Mouse (Mus musculus): ENCODE measurements around the gene Evi2. TPM values are rescaled to one million over a fixed set of nuclear protein-coding genes. Genes with fewer than 3 reads are reported as not detected.

Gene Evi2
- polyA plus RNA-seq (2016; fragmentation: Nextera tagmentation; extraction: Ambion mirVana), result 0.82 and 1.1 TPM in 2 replicates

GRCm38 (mm10) chr11:79530333-79530761 lies at the start of gene Evi2, which contains the start of gene Evi2a:
TSS of gene Evi2 (minus strand) at chr11:79530589.
TSS of gene Evi2a (minus strand) at chr11:79530609.
- Histone ChIP-seq H3K9me3 (replicated peaks) (no peaks in the 10 kb centered on the region), H3K4me1 (no peaks in the 10 kb centered on the region), H3K36me3 (peaks cover 49% of the 10 kb centered on the region), H3K27me3 (ENCODE audit: low read depth, poor library complexity, severe bottlenecking) (no peaks in the 10 kb centered on the region), H3K27ac (no peak within 1 kb of the TSS), H3K4me3 (no peak within 1 kb of the TSS)
- WGBS, result 93% methylated on average over 7 of the region's 7 CpGs
- DNase-seq (ENCODE audit: low spot score), result no peak

GRCm38 (mm10) chr11:79577741-79578140 lies 47.4 kb upstream of the Evi2 start:
- WGBS, result 58% methylated on average over 5 of the region's 5 CpGs
- Histone ChIP-seq H3K4me1 (peaks cover 3% of the 10 kb centered on the region; the same call in 1 of the 2 replicates), H3K27ac (no peak overlapping the region), H3K27me3 (ENCODE audit: low read depth, poor library complexity, severe bottlenecking) (no peaks in the 10 kb centered on the region), H3K4me3 (no peak overlapping the region), H3K36me3 (peaks cover 54% of the 10 kb centered on the region), H3K9me3 (replicated peaks) (no peaks in the 10 kb centered on the region)
- DNase-seq (ENCODE audit: low spot score), result peak; percentile 69

- no peaks in the 10 kb centered on the region for H3K27me3 ChIP-seq (ENCODE audit: low read depth, poor library complexity, severe bottlenecking)
- H3K9me3 ChIP-seq (replicated peaks), result no peaks in the 10 kb centered on the region
- no peak overlapping the region for H3K4me3 ChIP-seq
- 94% methylated on average over 14 of the region's 14 CpGs for WGBS
- H3K27ac ChIP-seq, result no peak overlapping the region
- peaks cover 72% of the 10 kb centered on the region for H3K36me3 ChIP-seq
- H3K4me1 ChIP-seq, result peaks cover 3% of the 10 kb centered on the region; the same call in 1 of the 2 replicates
- no peak for DNase-seq (ENCODE audit: low spot score)
Observed at GRCm38 (mm10) chr11:79575383-79576073, 45.1 kb upstream of the Evi2 start.

- DNase-seq (ENCODE audit: low spot score), result no peak
- 86% methylated on average over 3 of the region's 3 CpGs for WGBS
- Histone ChIP-seq H3K4me3 (no peak overlapping the region), H3K9me3 (replicated peaks) (no peaks in the 10 kb centered on the region), H3K27me3 (ENCODE audit: low read depth, poor library complexity, severe bottlenecking) (no peaks in the 10 kb centered on the region), H3K4me1 (no peaks in the 10 kb centered on the region), H3K36me3 (peaks cover 85% of the 10 kb centered on the region), H3K27ac (no peak overlapping the region)
Observed at GRCm38 (mm10) chr11:79573836-79574235, 43.4 kb upstream of the Evi2 start.

- Histone ChIP-seq H3K4me3 (no peak overlapping the region), H3K36me3 (peaks cover 94% of the 10 kb centered on the region), H3K4me1 (no peaks in the 10 kb centered on the region), H3K27ac (no peak overlapping the region), H3K27me3 (ENCODE audit: low read depth, poor library complexity, severe bottlenecking) (no peaks in the 10 kb centered on the region), H3K9me3 (replicated peaks) (no peaks in the 10 kb centered on the region)
- DNase-seq (ENCODE audit: low spot score), result no peak
- 96% methylated on average over 2 of the region's 2 CpGs for WGBS
Observed at GRCm38 (mm10) chr11:79570319-79570718, 39.9 kb upstream of the Evi2 start.

- H3K27me3 ChIP-seq (ENCODE audit: low read depth, poor library complexity, severe bottlenecking), result no peaks in the 10 kb centered on the region
- no peak overlapping the region for H3K27ac ChIP-seq
- H3K4me1 ChIP-seq, result no peaks in the 10 kb centered on the region
- peaks cover 89% of the 10 kb centered on the region for H3K36me3 ChIP-seq
- H3K9me3 ChIP-seq (replicated peaks), result no peaks in the 10 kb centered on the region
- no peak overlapping the region for H3K4me3 ChIP-seq
- no peak for DNase-seq (ENCODE audit: low spot score)
- WGBS, result 93% methylated on average over 11 of the region's 11 CpGs
Observed at GRCm38 (mm10) chr11:79568197-79568911, 38.0 kb upstream of the Evi2 start.

GRCm38 (mm10) chr11:79566947-79567346 lies 36.6 kb upstream of the Evi2 start:
- WGBS, result 58% methylated on average over 1 of the region's 1 CpGs
- Histone ChIP-seq H3K36me3 (peaks cover 93% of the 10 kb centered on the region), H3K27me3 (ENCODE audit: low read depth, poor library complexity, severe bottlenecking) (no peaks in the 10 kb centered on the region), H3K9me3 (replicated peaks) (no peaks in the 10 kb centered on the region), H3K27ac (no peak overlapping the region), H3K4me3 (no peak overlapping the region), H3K4me1 (no peaks in the 10 kb centered on the region)
- DNase-seq (ENCODE audit: low spot score), result no peak

- no peaks in the 10 kb centered on the region for H3K9me3 ChIP-seq (replicated peaks)
- DNase-seq (ENCODE audit: low spot score), result no peak
- H3K4me1 ChIP-seq, result no peaks in the 10 kb centered on the region
- no peak overlapping the region for H3K27ac ChIP-seq
- no peak overlapping the region for H3K4me3 ChIP-seq
- 92% methylated on average over 7 of the region's 7 CpGs for WGBS
- H3K36me3 ChIP-seq, result peaks cover 92% of the 10 kb centered on the region
- no peaks in the 10 kb centered on the region for H3K27me3 ChIP-seq (ENCODE audit: low read depth, poor library complexity, severe bottlenecking)
Observed at GRCm38 (mm10) chr11:79563493-79563892, 33.1 kb upstream of the Evi2 start.

- Histone ChIP-seq H3K27ac (no peak overlapping the region), H3K4me3 (no peak overlapping the region), H3K27me3 (ENCODE audit: low read depth, poor library complexity, severe bottlenecking) (no peaks in the 10 kb centered on the region), H3K4me1 (no peaks in the 10 kb centered on the region), H3K9me3 (replicated peaks) (no peaks in the 10 kb centered on the region), H3K36me3 (peaks cover 90% of the 10 kb centered on the region)
- no peak for DNase-seq (ENCODE audit: low spot score)
- 90% methylated on average over 4 of the region's 4 CpGs for WGBS
Observed at GRCm38 (mm10) chr11:79560536-79560935, 30.1 kb upstream of the Evi2 start.

GRCm38 (mm10) chr11:79552622-79553021 lies 22.2 kb upstream of the Evi2 start:
- Histone ChIP-seq H3K36me3 (peaks cover 95% of the 10 kb centered on the region), H3K4me3 (no peak overlapping the region), H3K27ac (no peak overlapping the region), H3K9me3 (replicated peaks) (no peaks in the 10 kb centered on the region), H3K4me1 (no peaks in the 10 kb centered on the region), H3K27me3 (ENCODE audit: low read depth, poor library complexity, severe bottlenecking) (no peaks in the 10 kb centered on the region)
- DNase-seq (ENCODE audit: low spot score), result no peak
- 85% methylated on average over 1 of the region's 1 CpGs for WGBS

GRCm38 (mm10) chr11:79536293-79536692 lies 5.9 kb upstream of the Evi2 start:
- WGBS, result 93% methylated on average over 3 of the region's 3 CpGs
- no peaks in the 10 kb centered on the region for H3K9me3 ChIP-seq (replicated peaks)
- no peak overlapping the region for H3K4me3 ChIP-seq
- no peak overlapping the region for H3K27ac ChIP-seq
- no peak for DNase-seq (ENCODE audit: low spot score)
- H3K36me3 ChIP-seq, result peaks cover 63% of the 10 kb centered on the region
- no peaks in the 10 kb centered on the region for H3K4me1 ChIP-seq
- no peaks in the 10 kb centered on the region for H3K27me3 ChIP-seq (ENCODE audit: low read depth, poor library complexity, severe bottlenecking)

- Histone ChIP-seq H3K27me3 (ENCODE audit: low read depth, poor library complexity, severe bottlenecking) (no peaks in the 10 kb centered on the region), H3K36me3 (peaks cover 64% of the 10 kb centered on the region), H3K9me3 (replicated peaks) (no peaks in the 10 kb centered on the region), H3K4me1 (no peaks in the 10 kb centered on the region), H3K4me3 (no peak overlapping the region), H3K27ac (no peak overlapping the region)
- DNase-seq (ENCODE audit: low spot score), result no peak
- 97% methylated on average over 4 of the region's 4 CpGs for WGBS
Observed at GRCm38 (mm10) chr11:79535554-79535953, 5.2 kb upstream of the Evi2 start.

GRCm38 (mm10) chr11:79533950-79534690 lies 3.7 kb upstream of the Evi2 start:
- peaks cover 58% of the 10 kb centered on the region for H3K36me3 ChIP-seq
- H3K9me3 ChIP-seq (replicated peaks), result no peaks in the 10 kb centered on the region
- no peak overlapping the region for H3K4me3 ChIP-seq
- H3K27me3 ChIP-seq (ENCODE audit: low read depth, poor library complexity, severe bottlenecking), result no peaks in the 10 kb centered on the region
- H3K27ac ChIP-seq, result no peak overlapping the region
- DNase-seq (ENCODE audit: low spot score), result no peak
- H3K4me1 ChIP-seq, result no peaks in the 10 kb centered on the region
- WGBS, result 93% methylated on average over 8 of the region's 8 CpGs
